Mouse (Mus musculus) CD4-positive naive resting alpha-beta T cell, adult 57 days (primary cell): ENCODE data around the gene Map1lc3a. TPM values are rescaled to one million over a fixed set of nuclear protein-coding genes. Genes with fewer than 3 reads are reported as not detected.

ENCODE experiments used
- total RNA-seq: library from RNA; stranded (reverse); gene quantifications from one replicate; pipeline ENCODE4 v1.2.4, GENCODE M21; 2023

Map1lc3a gene
- total RNA-seq = 32.4 TPM

GRCm38 (mm10) chr2:155276195-155276594 lies at the start of gene Map1lc3a:
TSS of gene Map1lc3a (plus strand) at chr2:155276297.

GRCm38 (mm10) chr2:155236362-155236992 lies 39.6 kb upstream of the Map1lc3a start, which contains the start of gene Dynlrb1:
TSS of gene Dynlrb1 (plus strand) at chr2:155236533.

Other genes starting within 250 kb of the Map1lc3a start
- gene Ahcy, start 201.8 kb upstream of the Map1lc3a start, total RNA-seq = 31.1 TPM
- gene Itch, start 142.8 kb upstream of the Map1lc3a start, total RNA-seq = 73.0 TPM
- gene Dynlrb1, start 39.8 kb upstream of the Map1lc3a start, total RNA-seq = 89.4 TPM
- 23.2 TPM for gene Pigu, start 81.1 kb downstream of the Map1lc3a start, total RNA-seq
- gene Trp53inp2, start 104.8 kb downstream of the Map1lc3a start, total RNA-seq = 118 TPM
- gene Ncoa6, start 197.6 kb downstream of the Map1lc3a start, total RNA-seq = 70.8 TPM
- gene Acss2, start 241.7 kb downstream of the Map1lc3a start, total RNA-seq = 66.9 TPM
- 5.5 TPM for gene Ggt7, start 241.9 kb downstream of the Map1lc3a start, total RNA-seq